Mouse (Mus musculus) MEL (cell line): Measurements from ENCODE around the gene Gli3. TPM values are rescaled to one million over a fixed set of nuclear protein-coding genes. Genes with fewer than 3 reads are reported as not detected.

Experiments
- DNase-seq: peaks from one replicate; pipeline ENCODE4 v3.0.0; 2011; ENCODE audit warnings: low read depth, low spot score
- H3K27ac ChIP-seq: 2 replicates; pipeline ENCODE4 v1.5.1; 2012; ENCODE audit warnings: low read depth, mild to moderate bottlenecking, control low read depth, low read length, moderate library complexity; ENCODE audit not compliant: control insufficient read depth
- H3K27me3 ChIP-seq, 2 experiments: fragments of 150-350 bp in 1 of 2; sonication (generic) in 1 of 2; 2 replicates each; pipeline ENCODE4 v1.6.1; 2012; ENCODE audit warnings: low read length in 2 of 2, mild to moderate bottlenecking in 2 of 2, improper control_type of control experiment in 1 of 2, moderate library complexity in 1 of 2; ENCODE audit not compliant: insufficient read depth in 2 of 2, control insufficient read depth in 1 of 2
- H3K36me3 ChIP-seq, 2 experiments: 2 replicates each; pipeline ENCODE4 v1.6.1; 2012 to 2014; ENCODE audit warnings: low read length in 2 of 2, improper control_type of control experiment in 1 of 2, inconsistent platforms in 1 of 2, mild to moderate bottlenecking in 1 of 2; ENCODE audit not compliant: insufficient read depth in 2 of 2, control insufficient read depth in 1 of 2
- H3K4me1 ChIP-seq, 2 experiments: fragments of 150-350 bp in 1 of 2; sonication (generic) in 1 of 2; 2 replicates each; pipeline ENCODE4 v1.6.1; 2012; ENCODE audit warnings: low read length in 2 of 2, improper control_type of control experiment in 1 of 2, mild to moderate bottlenecking in 1 of 2; ENCODE audit not compliant: insufficient read depth in 2 of 2, control insufficient read depth in 1 of 2
- H3K4me3 ChIP-seq, 2 experiments: fragments of 150-350 bp in 1 of 2; sonication (generic) in 1 of 2; 2 replicates each; pipeline ENCODE4 v1.5.1; 2012; ENCODE audit warnings: low read depth in 2 of 2, low read length in 2 of 2, mild to moderate bottlenecking in 2 of 2, moderate library complexity in 2 of 2, control low read depth in 1 of 2, improper control_type of control experiment in 1 of 2; ENCODE audit not compliant: control insufficient read depth in 1 of 2, insufficient read depth in 1 of 2
- H3K79me2 ChIP-seq: 2 replicates; pipeline ENCODE4 v1.6.1; 2012; ENCODE audit warnings: mild to moderate bottlenecking, low read length, moderate library complexity; ENCODE audit not compliant: control insufficient read depth, poor library complexity, insufficient read depth
- H3K9ac ChIP-seq: 2 replicates; pipeline ENCODE4 v1.6.1; 2012; ENCODE audit warnings: low read depth, mild to moderate bottlenecking, control low read depth, low read length, moderate library complexity; ENCODE audit not compliant: control insufficient read depth, poor library complexity, severe bottlenecking
- H3K9me3 ChIP-seq: fragments of 150-350 bp; sonication (generic); replicated peaks from 2 replicates; pipeline ENCODE4 v1.6.1; 2012; ENCODE audit warnings: mild to moderate bottlenecking, low read length, improper control_type of control experiment, moderate library complexity; ENCODE audit not compliant: insufficient read depth
- BHLHE40 ChIP-seq: IDR thresholded peaks from 2 replicates; pipeline ENCODE4 v1.6.1; 2012; ENCODE audit warnings: low read depth, mild to moderate bottlenecking, inconsistent platforms, low read length, improper control_type of control experiment, borderline replicate concordance
- CTCF ChIP-seq, 3 experiments: IDR thresholded peaks in 2 of 3; conservative IDR thresholded peaks in 1 of 3; 2 replicates each; pipeline ENCODE4 v1.5.1; 2011 to 2012; ENCODE audit warnings: low read length in 3 of 3, low read depth in 2 of 3, mild to moderate bottlenecking in 2 of 3, improper control_type of control experiment in 1 of 3, inconsistent platforms in 1 of 3, mixed read lengths in 1 of 3, moderate library complexity in 1 of 3; ENCODE audit not compliant: control insufficient read depth in 1 of 3, insufficient read depth in 1 of 3, poor library complexity in 1 of 3, severe bottlenecking in 1 of 3
- E2F4 ChIP-seq: IDR thresholded peaks from 2 replicates; pipeline ENCODE4 v1.6.1; 2011; ENCODE audit warnings: low read depth, low read length, improper control_type of control experiment, borderline replicate concordance
- EP300 ChIP-seq, 2 experiments: IDR thresholded peaks; 2 replicates each; pipeline ENCODE4 v1.6.1; 2011; ENCODE audit warnings: improper control_type of control experiment in 2 of 2, low read length in 2 of 2, low read depth in 1 of 2, mild to moderate bottlenecking in 1 of 2
- GABPA ChIP-seq: IDR thresholded peaks from 2 replicates; pipeline ENCODE4 v1.6.1; 2012; ENCODE audit warnings: low read depth, mild to moderate bottlenecking, inconsistent platforms, low read length, improper control_type of control experiment, moderate library complexity
- HCFC1 ChIP-seq: IDR thresholded peaks from 2 replicates; pipeline ENCODE4 v1.6.1; 2012; ENCODE audit warnings: low read depth, mild to moderate bottlenecking, inconsistent platforms, low read length, improper control_type of control experiment, moderate library complexity
- JUND ChIP-seq: IDR thresholded peaks from 2 replicates; pipeline ENCODE4 v1.6.1; 2011; ENCODE audit warnings: low read depth, mild to moderate bottlenecking, improper control_type of control experiment, low read length
- MAFK ChIP-seq: IDR thresholded peaks from 2 replicates; pipeline ENCODE4 v1.6.1; 2011; ENCODE audit warnings: low read depth, mild to moderate bottlenecking, low read length, improper control_type of control experiment, borderline replicate concordance
- MAX ChIP-seq: IDR thresholded peaks from 2 replicates; pipeline ENCODE4 v1.6.1; 2011; ENCODE audit warnings: low read length, improper control_type of control experiment
- MEF2A ChIP-seq: IDR thresholded peaks from 2 replicates; pipeline ENCODE4 v1.6.1; 2014; ENCODE audit warnings: low read depth, mild to moderate bottlenecking, inconsistent platforms, low read length, improper control_type of control experiment; ENCODE audit not compliant: poor library complexity, insufficient replicate concordance, severe bottlenecking; ENCODE audit errors: extremely low read depth
- MXI1 ChIP-seq: IDR thresholded peaks from 2 replicates; pipeline ENCODE4 v1.6.1; 2011; ENCODE audit warnings: mild to moderate bottlenecking, low read depth, low read length, improper control_type of control experiment
- MYB ChIP-seq: IDR thresholded peaks from 2 replicates; pipeline ENCODE4 v1.6.1; 2011; ENCODE audit warnings: mild to moderate bottlenecking, low read depth, low read length, improper control_type of control experiment
- POLR2AphosphoS2 ChIP-seq: IDR thresholded peaks from 2 replicates; pipeline ENCODE4 v1.6.1; 2011; ENCODE audit warnings: low read length, improper control_type of control experiment
- POLR2AphosphoS5 ChIP-seq: IDR thresholded peaks from 2 replicates; pipeline ENCODE4 v1.6.1; 2012; ENCODE audit warnings: low read depth, borderline replicate concordance, mild to moderate bottlenecking, inconsistent platforms, low read length, moderate library complexity, mixed read lengths
- SIN3A ChIP-seq: IDR thresholded peaks from 2 replicates; pipeline ENCODE4 v1.6.1; 2012; ENCODE audit warnings: low read length, improper control_type of control experiment, inconsistent platforms
- SMC3 ChIP-seq: IDR thresholded peaks from 2 replicates; pipeline ENCODE4 v1.6.1; 2011; ENCODE audit warnings: low read depth, low read length, improper control_type of control experiment
- TAL1 ChIP-seq: IDR thresholded peaks from 2 replicates; pipeline ENCODE4 v1.6.1; 2012; ENCODE audit warnings: mild to moderate bottlenecking, inconsistent platforms, low read length, moderate library complexity, mixed read lengths
- UBTF ChIP-seq: IDR thresholded peaks from 2 replicates; pipeline ENCODE4 v1.6.1; 2012; ENCODE audit warnings: low read depth, mild to moderate bottlenecking, inconsistent platforms, low read length, improper control_type of control experiment, moderate library complexity, borderline replicate concordance; ENCODE audit not compliant: insufficient read depth
- USF1 ChIP-seq: IDR thresholded peaks from 2 replicates; pipeline ENCODE4 v1.6.1; 2014; ENCODE audit warnings: low read depth, mild to moderate bottlenecking, inconsistent platforms, low read length, improper control_type of control experiment, moderate library complexity
- ZC3H11A ChIP-seq: IDR thresholded peaks from 2 replicates; pipeline ENCODE4 v1.6.1; 2012; ENCODE audit warnings: low read depth, mild to moderate bottlenecking, inconsistent platforms, low read length, improper control_type of control experiment
- ZKSCAN1 ChIP-seq: IDR thresholded peaks from 2 replicates; pipeline ENCODE4 v1.6.1; 2012; ENCODE audit warnings: low read depth, mild to moderate bottlenecking, inconsistent platforms, low read length, improper control_type of control experiment, moderate library complexity
- polyA plus RNA-seq, 2 experiments: library from polyadenylated mRNA; stranded (reverse) in 1 of 2; unstranded in 1 of 2; fragments of >175 nt in 1 of 2; fragments of >200 nt in 1 of 2; gene quantifications; 2 replicates each; pipeline versions ENCODE4 v1.2.1 to v1.2.4; 2012; ENCODE audit warnings: low replicate concordance in 2 of 2, low read depth in 1 of 2; ENCODE audit not compliant: insufficient read length in 2 of 2, insufficient read depth in 1 of 2, missing spikeins in 1 of 2
- total RNA-seq: library from RNA; depleted of rRNA; stranded (reverse); fragments of 300-350 nt; gene quantifications from 2 replicates; pipeline ENCODE4 v1.2.3, GENCODE M21; 2012

The Gli3 gene
- total and polyA plus RNA-seq, 3 experiments, result not detected

GRCm38 (mm10) chr13:15457841-15458240 lies 5.2 kb upstream of the Gli3 start:
- DNase-seq, result no peak
- H3K4me1 ChIP-seq, result no peaks in the 10 kb centered on the region
- no peak overlapping the region for H3K9ac ChIP-seq
- no peak for TF ChIP-seq MXI1
- TF ChIP-seq HCFC1, result no peak
- no peak for TF ChIP-seq TAL1
- TF ChIP-seq BHLHE40, result no peak
- TF ChIP-seq EP300 (IDR thresholded peaks at IDR 0.05; ENCODE audit: low read depth in 1 of 2, low read length in 2 of 2), result no peak
- no peak for TF ChIP-seq MEF2A
- no peaks in the 10 kb centered on the region for H3K79me2 ChIP-seq
- H3K4me3 ChIP-seq, result no peak overlapping the region
- H3K27me3 ChIP-seq, result no peaks in the 10 kb centered on the region
- no peaks in the 10 kb centered on the region for H3K9me3 ChIP-seq
- no peak overlapping the region for H3K27ac ChIP-seq
- no peaks in the 10 kb centered on the region for H3K36me3 ChIP-seq

GRCm38 (mm10) chr13:15461926-15462325 lies 1.1 kb upstream of the Gli3 start:
- Histone ChIP-seq H3K79me2 (no peaks in the 10 kb centered on the region), H3K4me1 (no peaks in the 10 kb centered on the region), H3K9ac (no peak overlapping the region), H3K27ac (no peak overlapping the region), H3K36me3 (no peaks in the 10 kb centered on the region), H3K9me3 (no peaks in the 10 kb centered on the region), H3K4me3 (no peak overlapping the region), H3K27me3 (no peaks in the 10 kb centered on the region)
- no peak for DNase-seq
- no peak for TF ChIP-seq ZKSCAN1
- TF ChIP-seq JUND, result no peak
- TF ChIP-seq HCFC1, result no peak
- TF ChIP-seq UBTF, result no peak
- no peak for TF ChIP-seq MYB
- TF ChIP-seq USF1, result no peak
- TF ChIP-seq CTCF (IDR thresholded peaks at IDR 0.05 in 2 of 3, conservative IDR thresholded peaks at IDR 0.05 in 1 of 3; ENCODE audit: control insufficient read depth in 1 of 3, insufficient read depth in 1 of 3, low read depth in 2 of 3, low read length in 3 of 3, poor library complexity in 1 of 3, severe bottlenecking in 1 of 3), result no peak
- no peak for TF ChIP-seq E2F4
- no peak for TF ChIP-seq POLR2AphosphoS5
- no peak for TF ChIP-seq BHLHE40
- no peak for TF ChIP-seq EP300 (IDR thresholded peaks at IDR 0.05; ENCODE audit: low read depth in 1 of 2, low read length in 2 of 2)
- no peak for TF ChIP-seq GABPA
- TF ChIP-seq MAFK, result no peak
- TF ChIP-seq SMC3, result no peak
- TF ChIP-seq SIN3A, result no peak
- TF ChIP-seq MXI1, result no peak
- no peak for TF ChIP-seq TAL1
- TF ChIP-seq ZC3H11A, result no peak
- no peak for TF ChIP-seq POLR2AphosphoS2
- TF ChIP-seq MAX, result no peak
